Mouse (Mus musculus): Measurements from ENCODE around the gene Celf5. TPM values are rescaled to one million over a fixed set of nuclear protein-coding genes. Genes with fewer than 3 reads are reported as not detected.

Gene Celf5
- polyA plus RNA-seq, 1 experiment from 2014 or later: 0.04 TPM

DNA sequence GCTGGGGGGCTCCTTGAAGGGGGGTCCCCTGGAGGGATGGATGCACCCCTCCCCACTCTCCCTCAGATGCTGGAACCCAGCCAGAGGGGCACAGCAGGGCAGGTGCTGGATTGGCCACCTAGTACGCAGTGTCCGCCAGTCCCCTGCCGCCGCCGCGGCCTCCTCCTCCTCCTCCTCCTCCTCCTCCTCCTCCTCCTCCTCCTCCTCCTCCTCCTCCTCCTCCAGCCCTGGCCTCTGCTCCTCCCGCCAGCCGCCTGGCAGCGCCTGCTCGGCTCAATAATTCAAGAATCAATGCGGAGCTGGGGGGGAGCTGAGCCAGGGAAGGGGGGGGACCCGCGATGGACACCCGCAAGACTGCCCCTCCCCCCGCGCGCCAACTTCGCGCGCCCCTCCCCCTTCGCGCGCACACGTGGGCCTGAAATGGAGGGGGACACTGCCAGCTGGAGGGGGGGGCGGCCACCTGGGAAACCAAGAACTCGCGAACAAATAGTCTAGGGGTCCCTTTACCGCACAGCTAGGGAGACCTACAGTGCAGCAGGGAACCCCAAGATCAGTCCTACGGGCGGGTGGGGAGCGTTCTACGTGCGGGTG is 56.3 kb downstream of the Celf5 start:
- peak overlapping the region; percentile 44 for H3K27ac ChIP-seq
- H3K79me2 ChIP-seq (ENCODE audit: inconsistent target): peaks cover 80% of the 10 kb centered on the region
- peak overlapping the region; percentile 66 for H3K4me3 ChIP-seq (ENCODE audit: inconsistent target)
- no peaks in the 10 kb centered on the region for H3K36me3 ChIP-seq (ENCODE audit: inconsistent target)
- 0% methylated on average over 8 of the region's 33 CpGs for WGBS (ENCODE audit: missing documents)

DNA sequence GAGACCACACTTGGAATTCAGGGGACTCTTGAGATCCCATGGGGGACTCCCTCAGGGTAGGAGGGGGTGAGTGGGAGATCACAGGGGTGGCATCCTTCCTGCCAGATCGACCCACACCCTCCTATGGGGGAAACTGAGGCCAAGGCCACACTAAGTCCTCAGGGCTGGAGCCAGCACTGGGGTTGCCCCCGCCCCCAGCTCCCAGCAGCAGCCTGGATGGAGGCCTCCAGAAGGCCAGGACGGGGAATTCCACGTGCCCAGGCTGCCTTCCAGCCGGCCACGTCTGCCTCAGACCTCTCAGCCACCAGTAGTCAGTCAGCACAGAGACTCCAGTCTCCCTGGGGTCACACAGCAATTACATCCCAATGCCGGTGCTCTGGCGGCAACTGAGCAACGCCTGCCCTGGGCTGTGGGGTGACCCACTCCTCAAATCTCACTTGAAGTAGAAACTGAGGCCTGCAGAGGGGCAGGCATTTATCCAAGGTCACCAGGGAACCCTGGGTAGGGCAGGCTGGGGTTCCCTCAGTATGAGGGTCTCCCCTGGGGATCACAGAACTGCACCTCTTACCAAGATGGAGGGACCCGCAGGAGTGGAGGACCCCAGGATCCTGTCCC is 57.2 kb downstream of the Celf5 start:
- WGBS (ENCODE audit: missing documents): 77% methylated on average over 10 of the region's 10 CpGs
- no peaks in the 10 kb centered on the region for H3K36me3 ChIP-seq (ENCODE audit: inconsistent target)
- no peak overlapping the region for H3K27ac ChIP-seq
- H3K79me2 ChIP-seq (ENCODE audit: inconsistent target): peaks cover 89% of the 10 kb centered on the region
- H3K4me3 ChIP-seq (ENCODE audit: inconsistent target): no peak overlapping the region; the same call in 1 of the 2 replicates

DNA sequence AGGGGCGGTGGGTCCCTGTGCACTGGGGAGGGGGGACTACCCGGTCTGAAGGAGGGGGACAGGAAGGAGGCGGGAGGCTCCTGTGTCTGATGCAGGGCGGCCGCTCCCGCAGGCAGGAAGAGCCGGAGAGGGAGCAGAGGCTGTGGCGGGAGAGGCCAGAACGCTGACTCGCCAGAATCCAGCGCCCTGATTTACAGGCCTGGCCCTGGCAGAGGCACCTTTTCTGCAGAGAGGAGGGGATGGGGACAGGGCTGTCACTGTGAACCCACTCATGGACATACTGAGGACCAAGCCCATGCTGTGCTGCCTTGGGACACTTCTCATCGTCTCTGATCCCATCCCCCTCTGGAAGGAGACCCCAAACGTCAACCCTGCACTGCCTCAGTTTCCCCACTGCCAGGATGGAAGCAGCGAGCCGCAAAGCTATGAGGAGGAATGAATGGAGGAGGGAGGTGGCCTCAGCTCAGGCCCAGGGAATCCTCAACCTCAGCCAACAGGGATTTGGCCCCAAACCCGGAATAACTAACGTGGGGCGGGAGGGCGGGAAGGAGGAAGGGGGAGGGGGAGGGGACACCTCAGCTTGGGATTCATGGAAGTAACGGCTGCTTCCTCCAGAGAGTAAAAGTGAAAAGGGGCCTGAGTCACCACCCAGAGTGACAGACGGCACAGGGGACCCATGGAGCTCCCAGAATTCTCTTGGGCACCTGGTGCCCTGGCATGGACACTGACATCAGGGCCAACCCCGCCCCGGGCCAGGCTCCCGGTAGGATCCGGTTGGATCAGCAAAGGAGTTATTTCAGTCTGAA is 58.1 kb downstream of the Celf5 start:
- Histone ChIP-seq H3K27ac (no peak overlapping the region), H3K4me3 (ENCODE audit: inconsistent target) (no peak overlapping the region)
- 41% methylated on average over 19 of the region's 25 CpGs for WGBS (ENCODE audit: missing documents)

DNA sequence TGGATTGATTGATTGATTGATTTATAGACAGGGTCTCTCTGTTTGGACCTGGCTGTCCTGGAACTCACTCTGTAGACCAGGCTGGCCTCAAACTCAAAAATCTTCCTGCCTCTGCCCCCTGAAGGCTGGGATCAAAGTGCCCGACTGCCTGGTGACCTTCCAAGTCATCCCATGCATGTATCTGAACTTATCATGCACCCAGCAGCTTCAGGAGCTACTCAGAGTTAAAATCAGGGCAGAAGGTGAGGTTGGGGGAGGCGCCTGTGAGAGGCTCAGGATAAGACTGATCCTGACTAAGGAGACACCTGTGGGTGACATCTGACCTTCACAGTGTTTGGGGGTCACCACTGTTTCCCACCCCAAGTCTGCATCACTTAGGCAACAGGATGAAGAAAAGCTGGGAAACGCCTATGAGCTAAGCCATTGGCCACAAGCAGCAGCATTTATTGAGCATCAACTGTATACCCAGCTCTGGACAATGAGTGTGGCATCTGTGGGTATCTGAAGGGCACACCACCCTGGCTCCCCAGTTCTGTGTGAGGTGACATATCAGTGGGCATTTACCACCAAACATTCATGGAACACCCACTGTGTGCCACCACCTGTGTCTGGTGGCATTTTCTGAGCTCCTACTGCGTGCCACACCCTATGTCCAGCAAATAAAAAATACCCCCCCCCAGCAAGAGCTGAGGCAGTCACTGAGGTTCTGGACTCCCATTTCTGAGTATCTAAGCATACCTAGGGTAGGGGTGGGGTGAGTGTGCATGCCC is 58.8 kb downstream of the Celf5 start:
- peaks cover 98% of the 10 kb centered on the region for H3K79me2 ChIP-seq (ENCODE audit: inconsistent target)
- no peak overlapping the region for H3K4me3 ChIP-seq (ENCODE audit: inconsistent target)
- 93% methylated on average over 4 of the region's 4 CpGs for WGBS (ENCODE audit: missing documents)
- no peak overlapping the region for H3K27ac ChIP-seq
- no peaks in the 10 kb centered on the region for H3K36me3 ChIP-seq (ENCODE audit: inconsistent target)

More for the DNA sequence above, 58.1 kb downstream of the Celf5 start:
- Histone ChIP-seq H3K36me3 (ENCODE audit: inconsistent target) (no peaks in the 10 kb centered on the region), H3K79me2 (ENCODE audit: inconsistent target) (peaks cover 98% of the 10 kb centered on the region)

DNA sequence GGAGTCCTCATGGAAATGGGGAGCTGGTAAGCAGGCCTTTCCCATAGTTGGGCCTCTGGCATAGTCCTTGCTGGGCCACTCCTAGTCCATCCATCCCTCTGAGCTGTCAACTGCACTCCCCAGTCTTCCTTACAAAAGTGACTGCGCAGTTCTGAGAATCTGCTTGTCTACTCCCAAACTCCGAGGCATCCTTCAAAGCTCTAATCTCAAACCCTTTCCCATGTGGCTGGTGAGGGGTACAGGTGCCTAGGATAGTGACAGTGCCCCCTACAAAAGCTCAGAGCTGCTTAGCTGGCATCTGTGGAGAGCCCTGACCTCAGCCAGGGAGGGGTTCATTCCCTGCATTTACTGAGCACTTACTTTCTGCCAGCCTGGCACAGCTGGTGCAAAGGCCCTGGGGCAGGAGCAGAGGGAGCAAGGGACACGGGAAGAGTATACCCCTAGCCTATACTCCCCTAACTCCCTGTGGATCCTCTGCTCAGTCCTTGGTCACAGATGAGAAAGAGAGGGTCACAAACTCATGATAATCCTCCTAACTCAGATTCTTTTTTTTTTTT is 59.8 kb downstream of the Celf5 start:
- 100% methylated on average over 3 of the region's 3 CpGs for WGBS (ENCODE audit: missing documents)
- Histone ChIP-seq H3K4me3 (ENCODE audit: inconsistent target) (no peak overlapping the region), H3K36me3 (ENCODE audit: inconsistent target) (no peaks in the 10 kb centered on the region), H3K79me2 (ENCODE audit: inconsistent target) (peaks cover 98% of the 10 kb centered on the region), H3K27ac (no peak overlapping the region)

DNA sequence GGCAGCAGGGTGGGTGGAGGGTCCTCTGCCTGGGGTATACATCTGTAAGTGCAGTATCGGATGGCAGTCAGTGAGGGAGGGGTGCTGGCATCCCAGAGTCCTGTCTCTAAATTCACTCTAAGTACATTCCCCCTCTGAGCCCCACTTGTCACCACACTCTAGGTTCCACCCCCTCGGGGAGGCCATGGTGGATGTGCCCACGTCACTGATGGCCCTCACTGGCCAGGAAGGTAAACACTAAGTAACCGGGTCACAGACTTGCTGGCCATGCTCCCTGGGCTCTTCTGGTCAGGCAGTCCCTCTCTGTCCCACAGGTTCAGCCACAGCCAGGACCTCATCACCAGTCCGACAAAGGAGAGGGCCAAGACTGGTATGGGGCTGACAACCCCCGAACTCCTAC is 60.3 kb downstream of the Celf5 start:
- peaks cover 98% of the 10 kb centered on the region for H3K79me2 ChIP-seq (ENCODE audit: inconsistent target)
- 94% methylated on average over 5 of the region's 6 CpGs for WGBS (ENCODE audit: missing documents)
- no peaks in the 10 kb centered on the region for H3K36me3 ChIP-seq (ENCODE audit: inconsistent target)
- H3K4me3 ChIP-seq (ENCODE audit: inconsistent target): no peak overlapping the region
- no peak overlapping the region for H3K27ac ChIP-seq

DNA sequence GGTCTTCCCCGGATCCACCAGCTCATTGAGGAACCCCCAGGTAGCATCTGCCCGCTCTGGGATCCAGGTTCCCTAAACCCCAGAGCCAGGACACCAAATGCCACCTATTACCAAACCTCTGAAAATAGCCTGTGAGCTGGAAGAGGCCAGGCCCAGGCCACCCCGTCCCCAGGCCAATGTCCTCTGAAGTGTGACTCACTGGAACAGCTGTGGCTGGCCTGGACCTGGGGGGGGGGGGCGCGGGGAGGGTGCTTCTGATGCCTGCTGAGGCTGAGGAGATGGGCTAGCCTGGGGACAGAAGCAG is 60.8 kb downstream of the Celf5 start:
- H3K79me2 ChIP-seq (ENCODE audit: inconsistent target): peaks cover 97% of the 10 kb centered on the region
- H3K36me3 ChIP-seq (ENCODE audit: inconsistent target): no peaks in the 10 kb centered on the region
- H3K4me3 ChIP-seq (ENCODE audit: inconsistent target): no peak overlapping the region
- WGBS (ENCODE audit: missing documents): 83% methylated on average over 3 of the region's 5 CpGs
- H3K27ac ChIP-seq: no peak overlapping the region

DNA sequence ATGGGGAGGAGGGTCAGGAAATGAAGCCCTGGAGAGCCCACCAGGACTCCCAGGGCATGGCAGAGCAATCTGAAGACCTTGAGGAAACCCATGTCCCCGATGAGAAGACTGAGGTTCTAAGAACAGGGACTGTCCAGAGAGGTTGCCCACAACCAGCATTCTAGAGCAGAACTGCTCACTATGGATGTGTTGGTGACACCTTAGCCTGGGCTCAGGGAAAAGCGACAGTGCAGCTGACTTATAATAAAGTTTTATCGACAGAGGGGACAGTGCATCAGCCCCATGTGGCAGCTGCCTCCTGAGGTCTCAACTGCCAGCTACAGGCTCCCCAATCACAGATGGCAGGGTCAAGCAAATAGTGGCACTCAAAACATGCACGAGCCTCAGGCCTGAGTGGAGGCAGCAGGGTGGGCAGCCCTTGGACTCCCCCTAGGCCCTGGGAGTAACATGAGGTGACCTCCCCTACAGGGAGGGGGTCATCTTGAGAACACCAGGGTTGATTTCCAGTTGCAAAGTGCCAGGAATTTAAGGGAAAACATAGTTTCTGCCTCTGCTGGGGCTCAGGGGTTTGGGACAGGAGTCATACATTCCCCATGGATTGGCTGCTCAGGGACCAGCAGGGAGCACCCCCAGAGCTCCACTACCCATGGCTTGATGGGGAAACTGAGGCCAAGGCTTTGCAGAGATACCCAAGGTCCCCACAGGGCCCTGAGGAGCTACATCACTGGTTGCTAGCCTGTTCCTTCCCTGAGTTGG is 61.3 kb downstream of the Celf5 start:
- H3K4me3 ChIP-seq (ENCODE audit: inconsistent target): no peak overlapping the region
- WGBS (ENCODE audit: missing documents): 96% methylated on average over 4 of the region's 4 CpGs
- H3K79me2 ChIP-seq (ENCODE audit: inconsistent target): peaks cover 97% of the 10 kb centered on the region
- no peaks in the 10 kb centered on the region for H3K36me3 ChIP-seq (ENCODE audit: inconsistent target)
- no peak overlapping the region for H3K27ac ChIP-seq

DNA sequence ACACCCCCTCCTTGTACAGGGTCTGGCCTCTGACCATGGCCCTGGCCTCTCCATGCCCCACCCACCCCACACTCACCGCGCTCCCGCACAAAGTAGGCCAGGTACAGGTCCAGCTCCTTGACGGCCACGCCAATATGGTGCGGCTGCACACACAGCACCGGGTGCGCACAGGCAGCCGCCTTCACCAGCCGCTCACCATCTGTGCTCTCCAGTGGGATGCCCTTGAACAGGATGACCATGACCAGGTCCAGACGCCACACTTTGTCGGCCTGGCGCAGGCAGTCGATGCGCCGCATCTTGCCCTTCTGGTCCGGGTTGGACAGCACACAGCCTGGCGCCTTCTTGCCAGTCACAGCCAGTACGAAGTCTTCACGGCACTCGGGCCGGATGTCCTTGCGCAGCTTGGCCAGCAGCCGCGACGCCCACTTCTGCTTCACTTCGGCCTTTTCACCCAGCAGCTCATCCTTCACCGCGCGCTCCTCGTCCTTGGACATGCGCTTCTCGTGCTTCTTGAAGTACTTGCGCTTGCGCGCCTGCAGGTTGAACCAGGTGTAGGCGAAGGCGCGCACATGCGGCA is 62.2 kb downstream of the Celf5 start:
- H3K4me3 ChIP-seq (ENCODE audit: inconsistent target): no peak overlapping the region
- WGBS (ENCODE audit: missing documents): 94% methylated on average over 31 of the region's 40 CpGs
- H3K27ac ChIP-seq: no peak overlapping the region
- no peaks in the 10 kb centered on the region for H3K36me3 ChIP-seq (ENCODE audit: inconsistent target)
- H3K79me2 ChIP-seq (ENCODE audit: inconsistent target): peaks cover 97% of the 10 kb centered on the region

DNA sequence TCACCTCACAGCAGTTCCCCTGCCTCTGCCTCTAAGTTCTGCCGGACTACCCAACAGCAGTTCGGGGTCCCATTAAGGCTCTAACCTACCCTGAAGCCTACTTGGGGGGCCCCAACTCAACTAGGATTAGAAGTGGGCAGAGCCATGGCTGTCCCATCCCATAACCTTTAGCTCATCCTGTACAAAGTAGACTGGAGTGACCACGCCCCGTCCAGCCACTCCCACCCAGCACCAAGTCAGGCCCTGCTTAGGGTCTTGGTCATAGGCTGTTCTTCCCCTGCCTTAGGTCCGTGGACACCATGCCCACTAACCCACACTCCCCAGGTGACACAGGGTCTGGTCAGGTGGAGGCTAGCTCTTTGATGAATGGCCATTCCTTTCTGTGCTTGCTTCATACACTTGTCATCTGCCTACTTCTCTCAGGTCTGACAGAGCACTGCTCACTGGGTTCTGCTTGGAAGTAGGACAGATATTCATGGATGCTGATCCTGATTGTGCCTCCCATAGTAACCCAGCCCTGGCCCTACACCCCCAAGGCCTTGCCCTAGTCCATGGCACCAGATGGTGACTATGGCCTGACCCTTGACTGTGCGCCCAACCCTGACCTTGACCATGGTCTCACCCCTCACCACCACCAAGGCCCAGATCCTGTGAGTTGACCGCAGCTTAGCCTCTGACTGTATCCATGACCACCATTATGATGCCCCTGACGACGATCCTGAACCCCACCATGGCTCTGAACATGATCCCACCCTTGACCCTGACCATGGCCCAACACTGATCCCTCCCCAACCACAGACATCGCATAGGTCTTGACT is 63.2 kb downstream of the Celf5 start:
- Histone ChIP-seq H3K36me3 (ENCODE audit: inconsistent target) (no peaks in the 10 kb centered on the region), H3K4me3 (ENCODE audit: inconsistent target) (no peak overlapping the region), H3K79me2 (ENCODE audit: inconsistent target) (peaks cover 97% of the 10 kb centered on the region), H3K27ac (no peak overlapping the region)
- 94% methylated on average over 9 of the region's 10 CpGs for WGBS (ENCODE audit: missing documents)

DNA sequence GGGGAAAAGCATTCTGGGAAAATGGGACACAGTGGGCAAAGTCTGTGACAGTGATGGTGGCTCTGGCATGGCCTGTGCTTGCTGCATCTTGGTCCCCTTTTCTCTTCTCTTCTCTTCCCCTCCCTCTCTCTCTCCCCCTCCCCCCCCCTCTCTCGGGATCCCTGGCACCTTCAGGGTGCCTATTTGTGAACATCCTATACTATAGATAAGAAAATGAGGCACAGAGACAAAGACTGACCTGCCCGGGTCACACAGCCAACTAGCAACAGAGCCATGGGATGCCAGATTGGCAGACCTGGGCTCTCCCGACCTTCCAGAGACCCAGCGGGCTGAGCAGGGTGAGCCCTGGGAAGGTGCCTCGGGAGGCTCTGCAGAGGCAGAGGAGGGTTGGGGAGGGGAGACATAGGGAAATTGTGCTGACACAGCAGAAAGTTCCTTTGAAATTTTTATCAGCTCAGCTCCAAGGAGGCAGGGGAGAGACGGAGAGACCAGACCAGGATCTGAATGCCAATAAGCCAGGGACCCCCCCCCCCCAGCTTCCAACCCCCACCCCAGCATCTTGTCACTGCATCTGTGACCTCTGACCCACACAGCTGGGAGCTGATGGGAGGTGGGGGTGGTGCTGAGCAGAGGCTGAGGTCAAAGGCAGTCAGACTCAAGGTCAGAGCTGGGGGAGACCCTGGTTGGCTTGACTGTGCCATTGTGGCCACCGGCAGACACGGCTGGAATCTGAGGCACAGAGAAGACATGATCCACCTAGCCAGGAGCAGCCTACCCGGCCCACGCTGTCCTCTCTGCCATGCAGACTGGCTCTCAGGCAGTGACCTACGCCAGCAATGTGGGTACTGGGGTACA is 64.1 kb downstream of the Celf5 start:
- 76% methylated on average over 11 of the region's 11 CpGs for WGBS (ENCODE audit: missing documents)
- no peak overlapping the region for H3K27ac ChIP-seq
- H3K4me3 ChIP-seq (ENCODE audit: inconsistent target): no peak overlapping the region
- no peaks in the 10 kb centered on the region for H3K36me3 ChIP-seq (ENCODE audit: inconsistent target)
- peaks cover 97% of the 10 kb centered on the region for H3K79me2 ChIP-seq (ENCODE audit: inconsistent target)
